Mouse (Mus musculus): ENCODE measurements at regions not wholly inside any gene's neighbourhood (a gene's known extent, or its start where the extent isn't known, plus 50 kb on each side); places are given as distances from the start of the nearest gene placed in this dataset.

DNA sequence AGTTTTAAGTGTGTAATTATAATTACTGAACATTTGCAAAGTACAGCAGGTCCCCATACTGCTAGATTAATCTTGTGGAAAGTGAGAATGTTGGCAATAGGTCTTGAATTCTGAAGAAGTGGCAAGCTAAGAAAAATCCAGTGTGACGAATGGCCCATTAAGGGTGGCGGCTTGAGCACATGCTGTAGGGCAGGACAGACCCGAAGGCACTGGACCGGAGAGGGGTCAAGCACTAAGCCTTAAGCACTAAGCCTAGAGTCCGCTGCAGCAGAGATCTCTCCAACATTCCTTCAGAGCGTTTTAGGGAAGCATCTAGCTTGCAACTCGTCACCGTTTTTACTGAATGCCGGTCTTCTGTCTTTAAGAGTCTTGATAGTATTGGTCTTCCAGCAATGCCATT is 105.6 kb downstream of the Aldh8a1 start:
- no peak for DNase-seq (ENCODE audit: low spot score in 2 of 2)

DNA sequence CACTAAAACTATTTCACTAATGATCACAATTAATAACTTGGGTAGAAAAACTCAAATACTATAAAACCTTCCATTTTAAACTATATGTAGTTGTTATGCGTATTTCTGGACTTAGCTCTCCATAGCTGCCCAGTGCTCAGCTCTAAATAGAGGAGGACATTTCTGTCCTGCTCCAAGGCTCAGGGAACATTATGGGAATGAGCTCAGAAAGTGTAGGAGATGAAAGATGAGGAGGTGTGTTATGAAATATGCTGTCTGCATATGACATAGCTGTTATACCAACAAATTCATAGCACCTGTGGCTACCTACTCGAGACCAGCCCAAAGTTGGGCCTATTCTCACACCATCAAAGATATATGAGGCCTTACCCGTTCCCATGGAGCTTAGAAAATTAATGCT is 106.3 kb downstream of the Aldh8a1 start:
- no peak for DNase-seq (ENCODE audit: low spot score in 2 of 2)

DNA sequence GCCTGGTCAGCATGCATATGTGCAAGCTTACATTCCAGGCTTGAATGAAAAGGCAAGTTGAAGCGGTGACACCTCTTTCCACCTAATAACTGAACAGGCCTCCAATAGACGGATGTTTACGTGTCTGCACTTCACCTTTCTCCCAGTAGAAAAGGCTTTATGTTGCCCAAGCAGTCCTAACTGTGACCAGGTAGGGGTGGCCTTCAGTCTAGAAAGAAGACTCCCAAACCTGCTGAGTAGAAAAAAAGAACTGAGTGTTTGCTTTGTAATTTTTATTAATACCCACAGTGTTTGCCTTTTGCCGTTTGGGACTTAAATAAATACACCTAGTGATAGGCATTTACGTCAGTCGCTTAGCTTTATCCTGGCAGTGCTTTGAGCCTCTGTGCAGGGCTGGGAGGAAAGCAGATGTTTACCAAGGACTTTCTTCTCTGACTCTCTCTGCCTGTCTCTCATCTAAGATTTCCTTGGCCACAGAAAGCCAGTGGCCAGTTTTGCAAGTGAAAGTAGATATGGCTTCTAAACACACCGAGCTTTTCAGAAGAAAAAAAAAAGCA is 104.5 kb upstream of the 1700020N01Rik start:
- DNase-seq (ENCODE audit: low spot score in 2 of 2) = no peak

DNA sequence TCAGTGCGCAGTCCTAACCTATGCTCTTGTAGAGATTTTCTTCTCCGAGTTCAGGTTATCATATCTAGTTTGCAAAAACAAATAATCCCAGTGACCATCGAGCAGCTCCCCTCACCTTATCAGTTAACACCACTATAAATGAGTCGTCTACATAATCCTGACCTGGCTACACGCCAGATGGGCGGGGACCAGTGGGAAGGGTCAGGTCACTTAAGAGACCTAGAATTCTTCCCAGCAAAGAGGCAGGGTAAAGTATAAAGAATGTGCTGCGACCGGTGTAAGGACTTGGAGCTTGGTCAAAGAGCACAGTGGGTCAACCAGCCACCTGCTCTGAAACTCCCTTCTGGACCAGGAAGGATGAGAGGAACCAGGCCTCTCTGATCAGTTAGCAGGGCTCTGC is 102.0 kb upstream of the 1700020N01Rik start:
- DNase-seq (ENCODE audit: low spot score in 2 of 2) = no peak

DNA sequence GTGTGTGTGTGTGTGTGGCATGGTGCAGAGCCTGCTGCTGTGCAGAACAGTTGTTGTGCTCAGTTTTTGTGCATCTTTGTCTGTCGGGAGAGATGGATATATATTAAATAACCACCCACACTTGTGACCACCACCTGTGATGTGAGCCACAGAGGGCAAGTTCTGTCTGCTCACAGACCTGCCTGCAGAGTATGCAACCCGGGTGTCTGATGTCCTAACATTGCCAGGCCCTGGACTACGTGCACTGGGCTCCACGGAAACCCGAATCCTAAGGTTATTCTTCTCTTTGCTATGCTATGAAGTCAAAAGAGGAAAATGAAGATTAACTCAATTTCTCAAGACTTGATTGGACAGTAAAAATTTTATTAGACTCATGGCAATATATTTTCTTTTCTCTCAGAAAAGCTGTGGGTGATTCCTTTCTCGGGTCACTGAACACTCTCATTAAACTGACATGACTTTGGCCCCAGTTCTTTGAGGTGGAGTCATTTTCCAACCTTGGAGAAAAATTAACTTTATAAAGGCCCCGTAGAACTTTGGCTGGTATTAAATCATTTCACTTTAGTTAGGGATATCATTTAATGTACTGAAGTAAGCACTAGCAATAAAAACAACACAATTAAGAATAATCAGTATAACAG is 100.6 kb upstream of the 1700020N01Rik start:
- DNase-seq (ENCODE audit: low spot score in 2 of 2) = no peak

DNA sequence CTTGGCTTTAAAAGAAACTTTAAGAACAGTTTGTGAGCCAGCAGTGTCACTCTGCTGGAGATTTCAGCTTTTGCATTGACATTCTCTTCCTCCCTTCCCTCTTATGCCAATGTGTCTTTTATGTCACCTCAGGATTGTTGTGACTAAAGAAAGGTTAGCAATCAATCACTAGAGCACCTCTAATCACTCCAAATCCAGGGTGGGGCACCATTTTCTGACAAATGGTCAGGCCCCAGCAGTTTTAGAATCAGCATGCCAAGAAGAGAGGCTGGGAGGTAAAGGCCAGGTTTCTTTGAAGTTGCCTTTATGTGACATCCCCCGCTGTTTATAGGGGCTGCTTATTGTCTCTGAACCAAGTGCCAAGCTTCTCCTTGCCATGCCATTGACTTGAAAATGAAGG is 98.4 kb upstream of the 1700020N01Rik start:
- DNase-seq (ENCODE audit: low spot score in 2 of 2) = no peak

DNA sequence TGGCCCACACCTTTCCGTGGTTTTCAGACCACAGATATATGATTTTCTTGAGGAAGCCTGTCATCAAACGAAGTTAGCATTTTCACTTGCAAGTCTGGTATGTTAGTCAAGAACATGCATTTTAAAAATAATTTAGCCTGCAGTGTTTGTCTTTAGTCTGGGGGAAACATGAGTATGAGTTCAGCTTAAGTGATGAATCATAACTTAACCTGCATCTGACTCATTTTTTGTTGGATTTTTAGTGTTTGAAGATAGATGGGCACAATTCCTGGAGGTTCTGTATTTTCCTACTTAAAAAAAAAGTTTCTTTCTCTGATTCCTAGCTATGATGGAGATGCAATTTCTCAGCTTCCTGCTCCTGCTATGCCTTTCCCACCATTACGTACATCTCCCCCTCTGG is 95.8 kb upstream of the 1700020N01Rik start:
- DNase-seq (ENCODE audit: low spot score in 2 of 2) = no peak

DNA sequence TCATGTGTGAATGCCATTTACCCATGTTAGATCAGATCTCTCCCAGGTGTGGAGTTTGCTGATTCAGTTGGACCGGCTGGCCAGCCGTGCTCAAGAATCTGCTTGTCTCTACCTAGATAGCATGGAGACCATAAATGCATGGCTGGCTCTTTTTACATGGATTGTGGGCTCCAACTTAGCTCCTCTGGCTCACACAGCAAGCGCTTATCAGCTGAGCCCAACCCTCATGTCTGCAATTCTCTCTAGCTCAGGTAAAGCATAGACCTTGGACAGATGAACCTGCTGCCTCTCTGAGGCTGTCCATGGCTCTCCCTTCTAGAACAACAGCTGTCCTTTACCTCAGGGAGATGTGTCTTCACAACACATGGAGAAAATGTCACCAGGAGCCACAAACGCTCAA is 94.8 kb upstream of the 1700020N01Rik start:
- DNase-seq (ENCODE audit: low spot score in 2 of 2) = no peak

DNA sequence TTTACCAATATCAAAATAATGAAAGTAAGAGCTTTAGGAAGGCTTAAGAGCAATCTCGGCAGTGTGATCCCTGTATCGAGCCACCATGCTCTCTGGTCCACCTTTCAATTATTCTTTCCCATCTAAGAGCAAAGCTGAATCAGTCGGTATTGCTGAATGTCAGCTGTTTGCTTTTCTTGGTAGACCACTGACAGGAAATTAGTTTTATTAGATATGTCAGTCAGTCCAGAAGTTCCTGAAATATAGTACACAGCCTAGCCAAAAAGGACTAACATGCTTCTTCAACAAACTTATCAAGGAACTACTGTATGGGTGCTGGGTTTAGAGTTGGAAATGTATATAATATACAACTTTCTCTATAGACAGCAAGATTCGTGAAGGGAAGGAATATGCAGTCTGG is 91.3 kb upstream of the 1700020N01Rik start:
- no peak for DNase-seq (ENCODE audit: low spot score in 2 of 2)

DNA sequence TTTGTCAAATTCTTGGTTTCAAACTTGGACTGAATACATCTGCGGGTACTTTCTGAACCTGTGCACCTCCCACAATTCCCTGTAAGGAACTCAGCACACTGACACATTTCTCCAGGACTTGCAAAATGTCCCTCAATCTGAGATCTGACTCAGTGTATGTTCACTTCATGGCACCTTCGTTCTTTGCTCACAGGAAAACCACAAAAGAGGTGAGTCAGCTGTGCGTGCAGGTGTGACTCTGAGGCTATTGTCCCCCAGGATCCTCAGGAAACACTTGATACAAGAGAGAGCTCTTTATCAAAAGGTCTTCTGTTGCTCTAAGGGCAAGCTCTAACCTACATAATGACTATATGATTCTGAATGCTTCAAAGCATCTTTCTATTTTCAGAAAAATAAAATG is 88.5 kb upstream of the 1700020N01Rik start:
- no peak for DNase-seq (ENCODE audit: low spot score in 2 of 2)

DNA sequence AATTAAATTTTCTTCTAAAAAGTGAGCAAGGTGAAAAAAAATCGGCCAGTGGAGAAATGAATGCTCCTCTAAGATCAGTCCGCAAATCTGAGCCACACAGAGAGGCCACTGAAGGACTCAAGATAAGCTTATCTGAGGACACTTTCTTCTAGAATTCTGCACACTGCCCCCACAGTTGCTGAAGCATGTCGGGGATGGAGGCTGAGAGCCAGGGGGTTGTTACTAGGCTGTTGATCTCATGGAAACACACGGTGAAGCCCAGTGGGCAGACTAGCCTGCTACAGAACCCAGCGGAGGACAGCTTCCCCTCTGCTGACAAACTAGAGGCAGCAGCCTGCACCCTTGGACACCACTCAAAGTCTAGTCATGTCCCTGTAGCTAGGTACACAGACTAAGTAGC is 81.6 kb upstream of the 1700020N01Rik start:
- no peak for DNase-seq (ENCODE audit: low spot score in 2 of 2)

DNA sequence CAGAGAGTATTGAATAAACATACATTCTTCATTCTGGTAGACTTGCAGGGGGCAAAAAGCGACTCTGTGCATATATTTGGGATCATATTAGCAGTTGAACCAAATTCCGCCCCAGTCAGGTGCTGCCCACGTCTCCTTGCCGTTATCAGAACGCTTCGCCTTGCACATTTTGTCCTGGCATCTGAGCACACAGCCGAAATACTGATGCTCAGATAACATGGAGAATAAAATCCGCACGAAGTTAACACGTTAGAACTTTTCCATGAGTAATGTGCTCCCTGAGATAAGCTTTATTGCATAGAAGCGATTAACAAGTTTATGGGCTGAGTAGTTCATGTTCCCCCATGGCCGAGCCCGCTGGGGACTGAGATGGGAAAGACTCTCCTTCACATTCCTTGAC is 80.5 kb upstream of the 1700020N01Rik start:
- no peak for DNase-seq (ENCODE audit: low spot score in 2 of 2)

DNA sequence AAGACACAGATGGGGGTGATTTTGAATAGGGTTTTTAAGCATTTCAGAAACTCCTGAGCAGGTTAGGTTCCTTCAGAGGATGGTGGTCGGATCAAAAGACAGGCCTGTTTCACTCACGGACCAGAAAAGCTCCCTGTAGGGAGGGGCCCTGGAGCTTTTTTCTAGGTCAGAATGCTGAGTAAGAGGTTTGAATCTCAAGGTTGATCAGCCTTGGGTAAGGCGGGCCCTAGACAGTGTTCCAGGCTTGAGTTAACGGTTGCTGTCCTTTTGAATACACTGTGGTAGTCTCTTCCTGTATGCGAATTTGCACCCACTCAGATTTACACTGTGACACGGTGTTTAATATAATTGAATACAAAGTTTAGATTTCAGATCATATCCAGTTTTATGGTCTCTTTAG is 75.2 kb upstream of the 1700020N01Rik start:
- no peak for DNase-seq (ENCODE audit: low spot score in 2 of 2)

DNA sequence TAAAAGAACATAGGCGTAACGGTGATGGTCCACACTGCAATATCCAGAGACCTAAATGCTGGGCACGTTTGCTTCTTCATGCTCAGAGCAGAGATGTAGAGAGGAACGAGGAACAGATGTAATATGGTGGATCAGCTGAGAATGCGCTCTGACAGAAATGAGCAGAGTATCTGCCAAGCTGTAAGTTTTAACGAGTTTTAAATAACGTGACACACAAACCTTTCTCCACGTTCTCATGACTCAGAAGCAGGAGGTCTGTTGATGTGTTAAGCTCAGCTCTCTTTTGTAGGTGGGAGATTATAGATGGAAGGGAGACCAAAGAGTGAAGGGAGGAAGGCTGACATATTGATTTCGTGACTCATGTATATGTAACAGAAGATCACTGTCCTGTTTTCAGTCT is 72.1 kb upstream of the 1700020N01Rik start:
- DNase-seq (ENCODE audit: low spot score in 2 of 2) = no peak

DNA sequence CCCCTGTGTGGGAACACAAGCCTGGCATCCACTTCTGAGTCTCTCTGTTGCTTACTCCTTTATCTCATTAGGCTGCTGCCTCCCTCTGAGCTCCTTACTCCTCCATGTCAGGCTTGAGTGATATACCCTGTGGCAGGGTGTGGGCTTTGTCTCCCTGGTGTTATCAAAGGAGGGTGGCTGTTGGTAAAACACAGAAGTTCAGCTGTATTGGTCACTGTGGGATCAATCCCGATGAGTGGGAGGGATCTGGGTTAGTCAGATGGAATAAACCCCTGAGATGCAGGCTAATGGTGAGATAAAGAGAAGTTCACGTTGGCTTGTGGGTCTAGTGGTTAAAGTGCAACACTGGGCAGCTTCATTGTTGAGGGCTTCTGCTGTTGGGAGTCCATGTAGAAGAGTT is 67.4 kb upstream of the 1700020N01Rik start:
- no peak for DNase-seq (ENCODE audit: low spot score in 2 of 2)

DNA sequence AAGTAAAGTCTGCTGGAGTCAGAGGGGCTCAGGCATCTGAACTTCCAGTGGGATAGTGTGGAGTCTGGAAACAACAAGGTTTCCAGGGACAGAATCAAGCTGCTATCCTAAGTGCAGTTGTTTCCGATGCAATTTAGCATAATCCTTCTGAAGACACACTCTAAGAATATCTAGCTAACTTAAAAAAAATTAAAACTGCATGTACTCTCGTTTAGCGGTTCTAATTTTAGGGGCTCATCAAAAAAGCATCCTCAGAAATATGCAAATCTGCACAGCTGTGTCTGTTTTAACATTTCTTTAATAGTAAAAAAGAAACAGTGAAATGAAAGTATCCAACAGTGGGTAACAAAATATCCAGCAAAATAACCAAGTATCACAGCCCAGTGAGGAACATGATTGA is 64.5 kb upstream of the 1700020N01Rik start:
- no peak for DNase-seq (ENCODE audit: low spot score in 2 of 2)

DNA sequence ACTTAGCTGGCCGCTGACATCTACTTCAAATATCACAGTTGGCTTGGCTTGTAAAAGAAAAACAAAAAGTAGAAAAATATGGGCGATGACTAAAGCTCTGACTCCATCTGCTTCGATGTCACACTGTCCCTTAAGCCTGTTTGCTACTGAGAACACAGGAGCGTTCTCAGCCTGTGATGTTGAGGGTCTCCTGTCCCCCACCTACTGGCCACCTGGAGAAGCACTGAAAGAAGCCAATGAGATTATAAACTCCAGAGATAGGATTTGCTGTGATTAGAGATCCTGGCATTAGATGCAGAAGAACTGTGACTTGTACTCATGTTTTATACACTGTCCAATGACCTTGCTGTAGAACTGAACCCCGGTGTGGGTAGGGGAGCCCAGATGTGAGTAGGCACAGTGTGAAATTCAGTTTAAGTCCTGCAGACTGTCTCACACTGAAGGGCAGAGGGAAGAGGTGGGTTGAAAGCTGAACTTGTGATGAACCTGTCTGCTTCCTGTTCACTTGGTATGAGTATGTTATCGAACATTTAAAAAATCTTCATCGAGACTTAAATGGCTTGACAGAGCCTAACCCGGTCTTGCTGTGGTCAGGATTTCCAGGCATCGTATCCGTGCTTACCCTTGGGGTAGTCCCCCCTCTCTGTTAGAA is 63.7 kb upstream of the 1700020N01Rik start:
- DNase-seq (ENCODE audit: low spot score in 2 of 2) = no peak

DNA sequence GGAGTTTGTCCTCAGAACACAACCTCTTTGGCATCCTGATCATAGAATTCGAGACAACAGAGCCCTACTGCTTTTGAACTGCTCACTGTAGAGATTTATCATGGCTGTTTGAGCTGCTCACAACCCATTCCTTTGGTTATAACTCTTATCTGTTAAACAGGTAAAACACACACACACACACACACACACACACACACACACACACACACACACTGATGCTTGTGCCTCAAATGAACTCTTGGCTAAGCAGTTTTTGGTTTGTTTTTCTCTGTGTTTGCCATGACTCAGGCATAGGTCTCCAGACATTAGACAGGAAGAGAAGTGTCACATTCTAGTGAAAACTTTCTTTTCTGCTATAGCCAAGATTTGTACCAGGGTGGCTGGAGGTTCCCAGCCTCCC is 60.8 kb upstream of the 1700020N01Rik start:
- DNase-seq (ENCODE audit: low spot score in 2 of 2) = no peak

DNA sequence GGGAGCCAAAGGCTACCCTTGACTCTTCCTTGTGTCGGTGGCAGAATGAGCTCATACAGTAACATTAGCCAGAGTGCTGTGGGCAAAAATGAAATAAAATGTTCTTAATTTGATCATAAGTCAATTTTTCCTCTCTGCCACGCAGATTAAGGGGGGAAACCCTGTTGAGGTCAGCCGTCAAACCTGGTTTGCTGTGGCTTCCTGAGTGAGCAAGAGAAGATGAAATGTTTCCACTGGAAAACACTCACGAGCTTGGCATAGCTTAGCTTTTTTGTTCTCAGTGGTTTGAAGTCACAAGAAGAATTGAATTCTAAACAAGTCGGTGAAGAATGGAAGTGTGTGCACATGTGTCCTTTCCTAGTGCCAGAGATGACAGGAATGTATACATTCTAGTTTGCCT is 57.3 kb upstream of the 1700020N01Rik start:
- no peak for DNase-seq (ENCODE audit: low spot score in 2 of 2)

DNA sequence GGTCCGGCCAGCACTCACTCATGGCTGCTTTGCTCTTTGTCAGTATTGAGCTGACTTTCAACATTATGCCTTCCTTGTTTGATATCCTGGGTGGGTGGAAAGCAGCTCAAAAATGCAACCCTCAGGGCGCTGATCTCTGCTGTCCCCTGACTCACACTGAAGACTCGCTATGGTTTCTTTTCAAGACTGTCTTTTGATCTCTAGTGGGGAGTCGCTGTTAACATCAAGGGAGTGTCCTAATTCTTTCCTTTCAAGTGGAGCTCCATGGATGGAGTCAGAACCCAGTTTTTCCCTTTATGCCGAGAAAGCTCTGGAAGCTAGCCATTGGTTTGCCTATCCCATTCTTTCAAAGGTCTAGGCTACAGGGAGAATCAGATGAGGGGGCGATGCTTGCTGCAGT is 54.5 kb upstream of the 1700020N01Rik start:
- no peak for DNase-seq (ENCODE audit: low spot score in 2 of 2)
